Mouse (Mus musculus): ENCODE data around the gene Trcg1.

Gene Trcg1

GRCm38 (mm10) chr9:57262795-57263684 is 26.7 kb downstream of the Trcg1 start:
- DNase-seq (ENCODE audit: low spot score), result no peak

- DNase-seq (ENCODE audit: low spot score), result no peak
Observed at GRCm38 (mm10) chr9:57265125-57265524, 28.8 kb downstream of the Trcg1 start.

- DNase-seq (ENCODE audit: low spot score), result no peak
Observed at GRCm38 (mm10) chr9:57267421-57267820, 31.1 kb downstream of the Trcg1 start.

DNA sequence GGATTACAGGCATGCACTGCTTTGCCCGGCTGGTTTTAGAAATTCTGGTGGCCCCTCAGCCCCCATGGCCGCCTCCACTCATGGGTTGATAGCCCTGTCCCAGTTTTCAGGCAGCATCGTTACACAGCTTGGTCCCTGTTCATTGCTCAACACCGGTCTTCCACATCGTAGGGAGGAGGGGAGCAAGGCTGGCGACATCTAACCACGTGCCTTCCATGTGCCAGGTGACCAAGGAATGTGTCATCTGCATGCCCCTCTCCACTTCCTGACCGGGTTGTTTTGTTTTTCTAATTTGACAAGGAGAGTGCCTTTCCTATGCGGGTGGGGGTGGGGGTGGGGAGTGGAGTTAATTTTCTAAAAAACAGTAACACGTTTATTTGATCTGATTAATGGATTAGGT is 31.7 kb downstream of the Trcg1 start:
- no peak for DNase-seq (ENCODE audit: low spot score)

DNA sequence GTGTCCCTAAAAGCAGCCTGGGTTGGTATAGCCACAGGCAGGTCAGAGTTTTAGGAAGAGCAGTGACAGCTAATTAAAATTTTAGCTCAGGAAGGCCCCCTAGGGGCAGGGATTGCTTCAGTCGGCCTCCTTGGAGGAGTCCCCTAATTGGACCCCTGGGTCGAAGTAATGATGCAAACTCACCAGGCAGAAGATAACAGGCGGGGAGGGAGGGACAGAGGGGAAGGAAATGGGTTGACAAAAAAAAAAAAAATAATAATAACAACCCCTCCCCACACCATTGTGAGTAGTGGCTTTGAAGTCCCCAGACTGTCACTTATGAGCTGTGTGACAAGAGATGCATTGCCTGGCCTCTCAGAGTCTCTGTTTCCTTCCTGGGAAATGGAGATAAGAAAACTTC is 32.2 kb downstream of the Trcg1 start:
- DNase-seq (ENCODE audit: low spot score), result no peak

- DNase-seq (ENCODE audit: low spot score), result no peak
Observed at GRCm38 (mm10) chr9:57269384-57269783, 33.0 kb downstream of the Trcg1 start.

GRCm38 (mm10) chr9:57270399-57270798 is 34.0 kb downstream of the Trcg1 start:
- DNase-seq (ENCODE audit: low spot score), result no peak

DNA sequence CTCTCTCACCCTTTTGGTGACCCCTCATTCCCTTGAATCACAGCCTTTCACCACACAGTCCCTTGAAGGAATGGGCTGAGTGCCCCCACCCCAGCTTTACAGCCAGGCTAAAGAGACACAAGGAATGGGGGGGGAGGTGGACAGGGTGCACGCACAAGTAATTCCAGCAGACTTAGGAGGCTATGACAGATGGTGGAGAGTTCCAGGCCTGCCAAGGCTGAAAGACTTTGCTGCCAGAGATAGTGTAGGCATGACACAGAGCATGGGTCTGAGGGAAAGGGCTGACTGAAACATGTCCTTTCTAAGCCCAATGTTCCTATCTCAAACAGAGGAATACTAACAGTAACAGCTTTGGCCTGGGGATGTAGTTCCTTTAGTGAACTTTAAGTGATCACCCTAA is 34.7 kb downstream of the Trcg1 start:
- no peak for DNase-seq (ENCODE audit: low spot score)

- DNase-seq (ENCODE audit: low spot score), result no peak
Observed at GRCm38 (mm10) chr9:57271837-57272562, 35.6 kb downstream of the Trcg1 start.

DNA sequence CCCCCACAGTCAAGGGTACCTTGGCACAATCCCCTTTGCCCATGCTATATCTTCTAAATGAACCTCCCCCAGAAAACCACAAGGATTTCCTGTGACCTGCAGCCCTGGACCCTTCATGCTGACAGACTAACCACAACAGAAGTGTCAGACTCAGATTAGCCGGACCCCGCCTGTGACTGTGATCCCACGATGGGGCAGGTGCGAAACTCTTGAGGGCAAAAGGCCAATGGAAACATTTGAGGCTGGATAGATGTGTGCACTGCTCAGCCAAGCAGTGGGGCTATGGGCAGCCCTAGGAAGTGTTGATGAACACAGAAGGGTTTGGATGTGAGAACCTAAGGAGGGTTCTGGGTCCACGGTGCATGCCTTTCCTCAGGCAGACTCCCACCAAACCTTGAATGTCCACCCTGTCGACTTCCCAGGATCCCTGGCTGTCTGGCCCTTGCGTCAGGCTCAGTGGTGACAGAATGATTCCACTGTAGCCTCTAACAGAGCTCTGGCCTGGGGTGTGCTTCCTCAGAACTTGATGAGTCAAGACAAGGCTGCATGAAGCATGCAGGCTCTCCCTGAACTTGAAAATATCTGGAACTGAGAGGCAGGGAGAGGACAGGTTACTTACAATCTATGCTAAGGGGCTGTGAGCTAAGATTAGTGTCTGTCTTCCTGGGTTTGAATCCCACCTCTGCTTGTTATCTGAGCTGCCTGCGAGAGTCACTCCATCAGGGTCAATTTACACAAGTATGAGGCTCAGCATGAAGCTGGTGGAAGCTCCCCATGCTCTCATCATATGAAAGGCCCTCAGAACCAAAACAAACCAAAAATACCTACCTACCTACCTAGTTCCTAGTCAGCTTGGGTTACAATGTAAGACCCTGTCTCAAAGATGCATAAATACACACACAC is 36.8 kb downstream of the Trcg1 start:
- no peak for DNase-seq (ENCODE audit: low spot score)

DNA sequence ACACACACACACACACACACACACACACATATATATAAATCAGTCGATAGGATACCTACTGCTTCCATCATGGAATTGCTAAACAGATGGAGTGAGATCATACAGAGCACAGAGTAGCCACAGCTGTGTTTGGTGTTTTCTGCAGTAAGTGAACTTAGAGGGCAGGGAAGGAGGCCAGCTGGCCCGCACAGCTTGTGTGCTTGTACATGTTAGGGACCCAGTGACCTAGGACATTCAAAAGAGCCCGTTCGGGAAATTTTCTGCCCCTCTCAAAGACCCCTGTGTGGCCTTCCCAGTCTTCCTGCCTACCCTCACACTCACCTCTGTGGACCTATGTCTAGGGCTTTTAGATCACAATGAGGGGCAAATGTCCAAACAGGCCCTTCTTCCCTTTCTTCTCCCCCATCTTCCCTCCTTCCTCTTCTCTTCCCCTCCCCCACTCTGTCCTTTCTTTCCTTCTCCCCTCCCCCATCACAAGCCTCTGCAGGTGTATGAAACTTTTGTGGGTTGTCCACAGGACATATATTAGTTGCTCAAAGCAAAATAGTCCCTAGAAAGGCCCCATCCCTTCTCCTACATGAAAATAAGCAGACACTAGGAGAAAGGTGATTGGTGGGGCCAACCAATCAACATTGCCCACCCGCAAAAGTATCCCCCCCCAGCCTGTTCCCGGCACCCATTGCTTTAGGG is 37.6 kb downstream of the Trcg1 start:
- DNase-seq (ENCODE audit: low spot score), result no peak

- no peak for DNase-seq (ENCODE audit: low spot score)
Observed at GRCm38 (mm10) chr9:57276311-57276710, 40.0 kb downstream of the Trcg1 start.

- no peak for DNase-seq (ENCODE audit: low spot score)
Observed at GRCm38 (mm10) chr9:57278268-57278667, 41.9 kb downstream of the Trcg1 start.

DNA sequence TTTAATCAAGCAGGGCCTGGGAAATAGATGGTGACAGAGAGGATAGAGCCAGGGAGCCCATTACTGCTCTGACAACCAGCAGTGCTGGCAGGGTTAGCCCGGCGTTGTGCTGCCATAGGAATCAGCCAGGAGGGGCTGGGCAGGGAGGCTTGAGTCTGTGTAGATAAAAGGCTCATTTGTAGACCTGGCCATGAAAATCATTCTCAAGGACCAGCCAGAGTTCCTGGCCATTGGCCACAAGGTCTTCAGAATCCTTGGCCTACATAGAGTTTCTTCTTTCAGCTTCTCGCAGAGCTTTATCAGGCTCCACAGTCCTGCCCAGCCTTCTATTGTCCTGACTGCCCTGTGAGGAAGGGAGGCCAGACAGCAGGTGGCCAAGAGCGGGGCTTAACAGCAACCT is 43.1 kb downstream of the Trcg1 start:
- no peak for DNase-seq (ENCODE audit: low spot score)

DNA sequence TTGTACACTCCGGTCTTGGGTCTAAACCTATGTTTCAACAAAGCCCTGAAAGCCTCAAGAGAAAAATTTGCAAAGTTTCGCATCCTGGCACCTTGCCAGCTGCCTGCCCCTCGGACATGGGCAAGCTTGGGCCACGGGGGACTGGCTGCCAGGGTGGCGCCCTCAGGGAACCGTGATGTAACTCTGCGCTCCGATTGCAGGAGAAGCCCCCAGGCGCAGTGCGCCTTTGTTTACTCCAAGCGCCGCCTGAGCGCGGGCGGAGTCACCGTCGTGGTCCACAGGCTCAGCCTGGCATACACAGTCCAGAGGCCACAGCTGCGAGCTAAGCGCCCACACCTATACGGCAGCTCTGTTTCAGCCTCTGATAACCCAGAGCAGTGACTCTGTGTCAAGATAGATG is 45.2 kb downstream of the Trcg1 start:
- DNase-seq (ENCODE audit: low spot score), result no peak

DNA sequence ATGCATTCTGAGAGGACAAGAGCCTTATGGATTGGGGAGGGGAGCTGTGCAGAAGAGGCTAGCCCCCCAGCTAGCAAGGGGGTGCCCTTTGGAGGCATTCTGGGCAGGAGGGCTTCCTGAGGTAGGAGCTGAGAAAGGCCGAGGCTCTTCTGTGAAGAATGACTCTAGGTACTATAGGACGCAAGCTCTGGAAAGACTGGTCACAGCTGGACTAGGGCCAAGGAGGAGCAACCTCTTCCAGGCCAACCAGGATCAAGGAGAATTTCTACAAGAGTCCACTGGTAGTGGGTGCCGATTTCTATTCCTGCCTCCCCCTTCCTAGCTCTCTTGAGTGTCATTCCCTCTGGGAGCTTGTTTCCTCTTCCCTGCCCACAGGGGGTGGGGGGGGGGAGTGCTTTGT is 46.3 kb downstream of the Trcg1 start:
- DNase-seq (ENCODE audit: low spot score), result no peak

- DNase-seq (ENCODE audit: low spot score), result no peak
Observed at GRCm38 (mm10) chr9:57283311-57283710, 47.0 kb downstream of the Trcg1 start.

- no peak for DNase-seq (ENCODE audit: low spot score)
Observed at GRCm38 (mm10) chr9:57287183-57287582, 50.8 kb downstream of the Trcg1 start.

GRCm38 (mm10) chr9:57294905-57295304 is 58.5 kb downstream of the Trcg1 start:
- DNase-seq (ENCODE audit: low spot score), result no peak

DNA sequence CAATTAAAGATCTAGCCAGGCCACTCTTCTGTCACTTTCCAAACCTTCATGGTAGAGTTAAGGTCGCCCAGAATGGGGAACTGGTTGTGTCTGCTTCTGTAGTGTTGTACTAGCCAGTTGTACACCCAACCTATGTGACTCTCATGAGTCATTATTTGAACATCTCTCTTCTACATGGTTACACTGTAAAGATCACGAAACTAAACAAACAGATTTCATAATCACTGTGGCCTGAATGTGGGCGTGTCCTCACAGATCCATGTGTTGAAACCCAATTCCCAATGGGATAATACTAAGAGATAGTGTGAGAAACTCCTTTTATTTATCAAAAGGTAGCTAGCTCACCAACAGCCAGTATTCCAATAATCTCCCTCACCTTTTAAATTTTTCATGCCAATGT is 59.3 kb downstream of the Trcg1 start:
- no peak for DNase-seq (ENCODE audit: low spot score)

DNA sequence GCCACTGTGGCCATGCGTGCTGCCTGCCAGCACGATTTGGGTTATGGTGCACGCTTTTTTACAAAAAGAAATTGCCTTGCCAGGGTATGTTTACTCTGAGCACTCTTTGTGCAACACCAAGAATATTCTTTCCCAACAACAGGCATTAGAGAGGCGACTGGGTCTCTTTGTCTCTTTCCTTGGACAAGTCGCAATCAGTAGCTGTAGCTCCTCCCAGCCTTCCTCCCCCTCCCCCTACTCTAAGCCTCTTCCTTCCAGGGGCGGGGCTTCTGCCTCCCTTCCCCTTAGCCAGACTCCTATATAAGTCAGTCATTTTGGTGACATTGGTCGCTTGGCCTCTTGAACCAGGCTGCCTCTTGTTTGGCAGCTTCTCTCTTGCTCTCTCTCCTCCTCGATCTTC is 59.9 kb downstream of the Trcg1 start:
- no peak for DNase-seq (ENCODE audit: low spot score)

GRCm38 (mm10) chr9:57297938-57298337 is 61.6 kb downstream of the Trcg1 start:
- no peak for DNase-seq (ENCODE audit: low spot score)
